Mouse (Mus musculus) liver, embryonic 11.5 days (tissue): Measurements from ENCODE around the gene Olfr67. TPM values are rescaled to one million over a fixed set of nuclear protein-coding genes. Genes with fewer than 3 reads are reported as not detected.
"Not testable (repeated sequence)": the region's sequence is repeated elsewhere in the genome, so short reads cannot be mapped to it uniquely, and the experiment has no call there.

Experiments used
- ATAC-seq: fragments of 200-750 bp; cut with Nextera tagmentation; replicated peaks from 2 replicates; pipeline ENCODE4 v1.8.0; 2017; ENCODE audit warnings: moderate number of reproducible peaks, mild to moderate bottlenecking, moderate TSS enrichment, moderate library complexity; ENCODE audit not compliant: low FRiP score
- DNase-seq: peaks from one replicate; pipeline ENCODE4 v3.0.0-alpha.2; 2017; ENCODE audit warnings: low spot score
- H3K27ac ChIP-seq: fragments of 300-500 bp; sonication (generic); 2 replicates; pipeline ENCODE4 v1.5.1; 2014; ENCODE audit warnings: mild to moderate bottlenecking, low read depth, low read length, control low read depth
- H3K27me3 ChIP-seq: fragments of 300-500 bp; sonication (generic); replicated peaks from 2 replicates; pipeline ENCODE4 v1.6.1; 2014; ENCODE audit warnings: low read length, mixed read lengths; ENCODE audit not compliant: control insufficient read depth, insufficient read depth
- H3K36me3 ChIP-seq: fragments of 300-500 bp; sonication (generic); 2 replicates; pipeline ENCODE4 v1.6.1; 2014; ENCODE audit warnings: mild to moderate bottlenecking, low read length, moderate library complexity, mixed read lengths; ENCODE audit not compliant: control insufficient read depth, insufficient read depth
- H3K4me1 ChIP-seq: fragments of 300-500 bp; sonication (generic); replicated peaks from 2 replicates; pipeline ENCODE4 v1.6.1; 2014; ENCODE audit warnings: low read length, mixed read lengths; ENCODE audit not compliant: control insufficient read depth, insufficient read depth
- H3K4me2 ChIP-seq: fragments of 300-500 bp; sonication (generic); 2 replicates; pipeline ENCODE4 v1.6.1; 2014; ENCODE audit warnings: mild to moderate bottlenecking, control low read depth, moderate library complexity
- H3K4me3 ChIP-seq: fragments of 300-500 bp; sonication (generic); 2 replicates; pipeline ENCODE4 v1.5.1; 2014; ENCODE audit warnings: low read depth, low read length, control low read depth
- H3K9ac ChIP-seq: fragments of 300-500 bp; sonication (generic); 2 replicates; pipeline ENCODE4 v1.6.1; 2014; ENCODE audit warnings: low read depth, low read length, control low read depth
- H3K9me3 ChIP-seq: fragments of 300-500 bp; sonication (generic); 2 replicates; pipeline ENCODE4 v1.6.1; 2016; ENCODE audit warnings: low read length, inconsistent platforms, mixed read lengths; ENCODE audit not compliant: control insufficient read depth
- WGBS: fragments of 180-500 bp; shearing (Covaris S2); extraction: QIAGEN DNeasy Blood & Tissue Kit; methylation state at CpG from one replicate; pipeline ENCODE4 v1.1.7; 2014; 5-methylcytosine and 5-hydroxymethylcytosine counted together
- polyA plus RNA-seq: library from polyadenylated mRNA; unstranded; fragments of >200 nt; fragmentation: Nextera tagmentation; extraction: Ambion mirVana; gene quantifications from 2 replicates; pipeline ENCODE4 v1.2.1, GENCODE M21; 2014

Gene Olfr67
- polyA plus RNA-seq, 1 experiment from 2014 or later, result not detected

- Histone ChIP-seq H3K9ac (peak within 1 kb of the TSS; percentile 46; the same call in 1 of the 2 replicates), H3K36me3 (no peaks in the 10 kb centered on the region), H3K27me3 (no peaks in the 10 kb centered on the region), H3K4me3 (peak within 1 kb of the TSS; percentile 32), H3K4me1 (peaks cover 9% of the 10 kb centered on the region), H3K27ac (peak within 1 kb of the TSS; percentile 89), H3K4me2 (peak within 1 kb of the TSS; percentile 39), H3K9me3 (no peaks in the 10 kb centered on the region)
- DNase-seq, result no peak
- peak; percentile 81 for ATAC-seq
- 73% methylated on average over 3 of the region's 3 CpGs for WGBS
These were observed 22.1 kb upstream of the Olfr67 start, which contains the start of gene Hbb-bt for GRCm38 (mm10) chr7:103813766-103814165. Gene Hbb-bt (minus strand): TSS chr7:103813996.

GRCm38 (mm10) chr7:103813152-103813551 lies 21.5 kb upstream of the Olfr67 start:
- DNase-seq, ATAC-seq, H3K9me3 ChIP-seq, H3K36me3 ChIP-seq, H3K4me3 ChIP-seq, H3K9ac ChIP-seq, H3K4me2 ChIP-seq, H3K27me3 ChIP-seq, H3K4me1 ChIP-seq: not testable (repeated sequence)
- H3K27ac ChIP-seq, result peak overlapping the region; percentile 89; the same call in 1 of the 2 replicates
- no CpG with 5 or more reads among the region's 3 CpGs for whole genome bisulfite sequencing

- Histone ChIP-seq H3K27ac (peak overlapping the region; percentile 93), H3K4me3 (peak overlapping the region; percentile 42), H3K36me3 (no peaks in the 10 kb centered on the region), H3K9me3 (no peaks in the 10 kb centered on the region), H3K9ac (peak overlapping the region; percentile 61), H3K4me1 (peaks cover 9% of the 10 kb centered on the region), H3K4me2 (peak overlapping the region; percentile 51), H3K27me3 (no peaks in the 10 kb centered on the region)
- 30% methylated on average over 1 of the region's 1 CpGs for WGBS
- DNase-seq (no peak), ATAC-seq (peak; percentile 16)
These were observed 20.6 kb upstream of the Olfr67 start for GRCm38 (mm10) chr7:103812174-103812573.

GRCm38 (mm10) chr7:103811223-103811845 lies 19.7 kb upstream of the Olfr67 start:
- no peak for DNase-seq
- peak; percentile 63 for ATAC-seq
- 53% methylated on average over 1 of the region's 1 CpGs for WGBS
- Histone ChIP-seq H3K9ac (no peak overlapping the region), H3K4me1 (peaks cover 9% of the 10 kb centered on the region), H3K27me3 (no peaks in the 10 kb centered on the region), H3K9me3 (no peaks in the 10 kb centered on the region), H3K36me3 (no peaks in the 10 kb centered on the region), H3K4me3 (peak overlapping the region; percentile 10; the same call in 1 of the 2 replicates), H3K4me2 (peak overlapping the region; percentile 42), H3K27ac (peak overlapping the region; percentile 84)

GRCm38 (mm10) chr7:103810746-103811145 lies 19.1 kb upstream of the Olfr67 start:
- H3K4me3 ChIP-seq, result no peak overlapping the region
- H3K4me2 ChIP-seq, result no peak overlapping the region
- no peak for ATAC-seq
- peaks cover 9% of the 10 kb centered on the region for H3K4me1 ChIP-seq
- H3K9ac ChIP-seq, result no peak overlapping the region
- H3K9me3 ChIP-seq, result no peaks in the 10 kb centered on the region
- 56% methylated on average over 3 of the region's 3 CpGs for WGBS
- DNase-seq, result no peak
- H3K27me3 ChIP-seq, result no peaks in the 10 kb centered on the region
- H3K27ac ChIP-seq, result peak overlapping the region; percentile 84
- H3K36me3 ChIP-seq, result no peaks in the 10 kb centered on the region

- peak overlapping the region; percentile 96 for H3K27ac ChIP-seq
- no peaks in the 10 kb centered on the region for H3K9me3 ChIP-seq
These were observed 18.7 kb upstream of the Olfr67 start for GRCm38 (mm10) chr7:103810296-103810695.

GRCm38 (mm10) chr7:103809801-103810155 lies 18.2 kb upstream of the Olfr67 start:
- Histone ChIP-seq H3K4me1 (peaks cover 6% of the 10 kb centered on the region), H3K4me2 (peak overlapping the region; percentile 52), H3K36me3 (no peaks in the 10 kb centered on the region), H3K27ac (peak overlapping the region; percentile 96), H3K9me3 (no peaks in the 10 kb centered on the region), H3K27me3 (no peaks in the 10 kb centered on the region), H3K9ac (peak overlapping the region; percentile 17), H3K4me3 (no peak overlapping the region)
- 38% methylated on average over 1 of the region's 1 CpGs for WGBS
- ATAC-seq (no peak), DNase-seq (no peak)

More at GRCm38 (mm10) chr7:103810296-103810695, 18.7 kb upstream of the Olfr67 start:
- Histone ChIP-seq H3K36me3 (no peaks in the 10 kb centered on the region), H3K27me3 (no peaks in the 10 kb centered on the region), H3K4me2 (peak overlapping the region; percentile 52), H3K9ac (peak overlapping the region; percentile 17), H3K4me3 (no peak overlapping the region), H3K4me1 (peaks cover 9% of the 10 kb centered on the region)
- ATAC-seq (no peak), DNase-seq (no peak)
- 73% methylated on average over 1 of the region's 1 CpGs for WGBS

GRCm38 (mm10) chr7:103808971-103809800 lies 17.6 kb upstream of the Olfr67 start:
- peak; percentile 51 for ATAC-seq
- Histone ChIP-seq H3K27me3 (no peaks in the 10 kb centered on the region), H3K4me1 (peaks cover 6% of the 10 kb centered on the region), H3K9ac (peak overlapping the region; percentile 44), H3K4me3 (0 out of 2 replicates have a peak overlapping the region, but pooled peaks have one; percentile 6), H3K4me2 (peak overlapping the region; percentile 52), H3K9me3 (no peaks in the 10 kb centered on the region), H3K27ac (peak overlapping the region; percentile 96), H3K36me3 (no peaks in the 10 kb centered on the region)
- WGBS, result 22% methylated on average over 5 of the region's 5 CpGs
- no peak for DNase-seq
